Mouse (Mus musculus): Measurements from ENCODE around the gene Krtcap3. TPM values are rescaled to one million over a fixed set of nuclear protein-coding genes. Genes with fewer than 3 reads are reported as not detected.

Gene Krtcap3
- total RNA-seq, 2 experiments from 2014 or later: 2.4 to 3.1 TPM

Other genes with a start within 250 kb of the Krtcap3 start
- 10 to 100 TPM; 46.0 to 53.7 TPM for gene Atraid, start 203.4 kb upstream of the Krtcap3 start, total RNA-seq (2021)
- gene Slc5a6, start 202.8 kb upstream of the Krtcap3 start, total RNA-seq (2021): 1 to 10 TPM; 7.0 to 7.2 TPM
- 10 to 100 TPM; 33.5 to 40.7 TPM for gene Cad, start 196.9 kb upstream of the Krtcap3 start, total RNA-seq (2021)
- gene Dnajc5g, start 145.4 kb upstream of the Krtcap3 start, total RNA-seq (2021): not detected
- gene Slc30a3, start 143.5 kb upstream of the Krtcap3 start, total RNA-seq (2021): under 1 TPM in 1 of 2 experiments, not detected in 1; 0.24 TPM
- gene Trim54, start 135.0 kb upstream of the Krtcap3 start, total RNA-seq (2021): 10 to 100 TPM; 33.4 to 35.6 TPM
- gene Ucn, start 112.9 kb upstream of the Krtcap3 start, total RNA-seq (2021): not detected
- gene Mpv17, start 97.4 kb upstream of the Krtcap3 start, total RNA-seq (2021): 10 to 100 TPM; 50.1 to 50.8 TPM
- gene Gm29609, start 71.8 kb upstream of the Krtcap3 start, total RNA-seq (2021): 1 to 10 TPM in 1 of 2 experiments, under 1 TPM in 1; 0.86 to 1.1 TPM
- 10 to 100 TPM; 47.3 to 55.7 TPM for gene Gtf3c2, start 71.5 kb upstream of the Krtcap3 start, total RNA-seq (2021)
- gene Snx17, start 58.5 kb upstream of the Krtcap3 start, total RNA-seq (2021): 10 to 100 TPM; 88.3 to 88.7 TPM
- gene Eif2b4, start 58.3 kb upstream of the Krtcap3 start, total RNA-seq (2021): 10 to 100 TPM; 38.6 to 39.4 TPM
- 10 to 100 TPM; 13.7 to 14.4 TPM for gene Zfp513, start 49.4 kb upstream of the Krtcap3 start, total RNA-seq (2021)
- 10 to 100 TPM; 94.7 to 97.0 TPM for gene Ppm1g, start 31.0 kb upstream of the Krtcap3 start, total RNA-seq (2021)
- gene Nrbp1, start 10.8 kb upstream of the Krtcap3 start, total RNA-seq (2021): 10 to 100 TPM; 88.1 to 90.0 TPM
- gene Gm9970, start 10.5 kb upstream of the Krtcap3 start, total RNA-seq (2021): not detected
- gene Ift172, start 39.4 kb downstream of the Krtcap3 start, total RNA-seq (2021): 10 to 100 TPM; 27.1 to 38.4 TPM
- gene Fndc4, start 44.4 kb downstream of the Krtcap3 start, total RNA-seq (2021): 1 to 10 TPM; 6.6 to 7.8 TPM
- gene Gckr, start 45.8 kb downstream of the Krtcap3 start, total RNA-seq (2021): not detected
- 10 to 100 TPM; 22.6 to 26.9 TPM for gene Zfp512, start 200.7 kb downstream of the Krtcap3 start, total RNA-seq (2021)
- under 1 TPM; 0.38 to 0.55 TPM for gene 4930548H24Rik, start 234.0 kb downstream of the Krtcap3 start, total RNA-seq (2021)
- gene Gpn1, start 243.1 kb downstream of the Krtcap3 start, total RNA-seq (2021): 10 to 100 TPM; 25.9 to 28.3 TPM